Mouse (Mus musculus) limb, embryonic 10.5 days (tissue): ENCODE data around the gene Rad51b. TPM values are rescaled to one million over a fixed set of nuclear protein-coding genes. Genes with fewer than 3 reads are reported as not detected.
A peak's percentile ranks its signal among the peaks of the same experiment; 100 is the strongest.

ENCODE experiments used
- DNase-seq: peaks from one replicate; pipeline ENCODE4 v3.0.0-alpha.2; 2017; ENCODE audit warnings: low spot score
- H3K27ac ChIP-seq: fragments of 300-500 bp; sonication (generic); 2 replicates; pipeline ENCODE4 v1.5.1; 2016; ENCODE audit warnings: mild to moderate bottlenecking
- H3K27me3 ChIP-seq: fragments of 300-500 bp; sonication (generic); 2 replicates; pipeline ENCODE4 v1.6.1; 2016; ENCODE audit warnings: low read depth, mild to moderate bottlenecking; ENCODE audit not compliant: poor library complexity, severe bottlenecking
- H3K36me3 ChIP-seq: fragments of 300-500 bp; sonication (generic); 2 replicates; pipeline ENCODE4 v1.6.1; 2016; ENCODE audit warnings: mild to moderate bottlenecking, moderate library complexity
- H3K4me1 ChIP-seq: fragments of 300-500 bp; sonication (generic); 2 replicates; pipeline ENCODE4 v1.6.1; 2016
- H3K4me3 ChIP-seq: fragments of 300-500 bp; sonication (generic); 2 replicates; pipeline ENCODE4 v1.5.1; 2016; ENCODE audit warnings: mild to moderate bottlenecking, moderate library complexity
- H3K9me3 ChIP-seq: fragments of 300-500 bp; sonication (generic); replicated peaks from 2 replicates; pipeline ENCODE4 v1.6.1; 2016; ENCODE audit warnings: mild to moderate bottlenecking
- WGBS: fragments of 180-500 bp; shearing (Covaris S2); methylation state at CpG from one replicate; pipeline ENCODE4 v1.1.7; 2016; 5-methylcytosine and 5-hydroxymethylcytosine counted together
- polyA plus RNA-seq: library from polyadenylated mRNA; unstranded; fragments of >200 nt; fragmentation: Nextera tagmentation; extraction: Ambion mirVana; gene quantifications from 2 replicates; pipeline ENCODE4 v1.2.1, GENCODE M21; 2016

Rad51b gene
- polyA plus RNA-seq, 1 experiment from 2014 or later, result 7.4 TPM

- 0 out of 2 replicates have a peak, but pooled peaks cover 4% of the 10 kb centered on the region for H3K36me3 ChIP-seq
- no peaks in the 10 kb centered on the region for H3K9me3 ChIP-seq
- no peaks in the 10 kb centered on the region for H3K27me3 ChIP-seq
- 69% methylated on average over 5 of the region's 5 CpGs for WGBS
- H3K4me3 ChIP-seq, result no peak overlapping the region
- DNase-seq, result no peak
- peaks cover 74% of the 10 kb centered on the region for H3K4me1 ChIP-seq
- H3K27ac ChIP-seq, result no peak overlapping the region
Observed at GRCm38 (mm10) chr12:79853901-79854490, 556.9 kb downstream of the Rad51b start.

GRCm38 (mm10) chr12:79854507-79854906, 557.4 kb downstream of the Rad51b start:
- 0 out of 2 replicates have a peak, but pooled peaks cover 4% of the 10 kb centered on the region for H3K36me3 ChIP-seq
- H3K4me1 ChIP-seq, result peaks cover 74% of the 10 kb centered on the region
- H3K9me3 ChIP-seq, result no peaks in the 10 kb centered on the region
- H3K27me3 ChIP-seq, result no peaks in the 10 kb centered on the region
- WGBS, result 95% methylated on average over 2 of the region's 2 CpGs
- DNase-seq, result no peak
- H3K27ac ChIP-seq, result peak overlapping the region; percentile 78; the same call in 1 of the 2 replicates
- H3K4me3 ChIP-seq, result no peak overlapping the region

GRCm38 (mm10) chr12:79856116-79856909, 559.2 kb downstream of the Rad51b start:
- peaks cover 77% of the 10 kb centered on the region for H3K4me1 ChIP-seq
- peak; percentile 28 for DNase-seq
- 80% methylated on average over 11 of the region's 11 CpGs for WGBS

GRCm38 (mm10) chr12:79857704-79858103, 560.6 kb downstream of the Rad51b start:
- WGBS, result 85% methylated on average over 6 of the region's 6 CpGs
- no peak for DNase-seq
- no peaks in the 10 kb centered on the region for H3K27me3 ChIP-seq
- H3K9me3 ChIP-seq, result no peaks in the 10 kb centered on the region
- H3K4me3 ChIP-seq, result no peak overlapping the region
- no peak overlapping the region for H3K27ac ChIP-seq
- peaks cover 71% of the 10 kb centered on the region for H3K4me1 ChIP-seq
- no peaks in the 10 kb centered on the region for H3K36me3 ChIP-seq

More at GRCm38 (mm10) chr12:79856116-79856909, 559.2 kb downstream of the Rad51b start:
- Histone ChIP-seq H3K36me3 (0 out of 2 replicates have a peak, but pooled peaks cover 4% of the 10 kb centered on the region), H3K27me3 (no peaks in the 10 kb centered on the region), H3K4me3 (no peak overlapping the region), H3K27ac (peak overlapping the region; percentile 78), H3K9me3 (no peaks in the 10 kb centered on the region)

GRCm38 (mm10) chr12:79858336-79858735, 561.3 kb downstream of the Rad51b start:
- H3K4me3 ChIP-seq, result no peak overlapping the region
- peak overlapping the region; percentile 81; the same call in 1 of the 2 replicates for H3K27ac ChIP-seq
- whole genome bisulfite sequencing, result 89% methylated on average over 11 of the region's 11 CpGs
- no peaks in the 10 kb centered on the region for H3K36me3 ChIP-seq
- peaks cover 69% of the 10 kb centered on the region for H3K4me1 ChIP-seq
- H3K9me3 ChIP-seq, result no peaks in the 10 kb centered on the region
- no peaks in the 10 kb centered on the region for H3K27me3 ChIP-seq
- no peak for DNase-seq

GRCm38 (mm10) chr12:79859354-79860247, 562.5 kb downstream of the Rad51b start:
- DNase-seq, result peak; percentile 52
- peak overlapping the region; percentile 81 for H3K27ac ChIP-seq
- no peaks in the 10 kb centered on the region for H3K27me3 ChIP-seq
- H3K4me3 ChIP-seq, result no peak overlapping the region
- no peaks in the 10 kb centered on the region for H3K9me3 ChIP-seq
- WGBS, result 14% methylated on average over 14 of the region's 14 CpGs
- H3K4me1 ChIP-seq, result peaks cover 64% of the 10 kb centered on the region
- H3K36me3 ChIP-seq, result no peaks in the 10 kb centered on the region

GRCm38 (mm10) chr12:79860248-79860555, 563.1 kb downstream of the Rad51b start:
- no peaks in the 10 kb centered on the region for H3K36me3 ChIP-seq
- WGBS, result 70% methylated on average over 2 of the region's 2 CpGs
- DNase-seq, result no peak
- no peak overlapping the region for H3K4me3 ChIP-seq
- peaks cover 64% of the 10 kb centered on the region for H3K4me1 ChIP-seq
- no peaks in the 10 kb centered on the region for H3K27me3 ChIP-seq
- peak overlapping the region; percentile 81 for H3K27ac ChIP-seq
- no peaks in the 10 kb centered on the region for H3K9me3 ChIP-seq

Other genes starting within 250 kb of the Rad51b start
- 28.4 and 34.4 TPM in 2 replicates for gene Pigh, start 207.6 kb upstream of the Rad51b start, polyA plus RNA-seq
- 0.20 and 0.26 TPM in 2 replicates for gene Arg2, start 166.5 kb upstream of the Rad51b start, polyA plus RNA-seq
- gene Vti1b, start 124.6 kb upstream of the Rad51b start, polyA plus RNA-seq, result 91.8 and 99.8 TPM in 2 replicates
- gene Rdh11, start 105.0 kb upstream of the Rad51b start, polyA plus RNA-seq, result 20.8 and 22.2 TPM in 2 replicates
- gene Rdh12, start 88.4 kb upstream of the Rad51b start, polyA plus RNA-seq, result 1.9 and 2.6 TPM in 2 replicates
- gene Zfyve26, start 978 bp upstream of the Rad51b start, polyA plus RNA-seq, result 14.5 and 18.2 TPM in 2 replicates